Mouse (Mus musculus) cerebellum, adult 2 months (tissue): ENCODE measurements at regions not wholly inside any gene's neighbourhood (a gene's known extent, or its start where the extent isn't known, plus 50 kb on each side); places are given as distances from the start of the nearest gene placed in this dataset.

Experiments used
- CTCF ChIP-seq: fragments of 200-500 bp; IDR thresholded peaks from 2 replicates; pipeline ENCODE4 v1.5.1; 2011; ENCODE audit warnings: low read depth, mild to moderate bottlenecking, control low read depth, low read length, moderate library complexity, borderline replicate concordance; ENCODE audit not compliant: insufficient read depth
- POLR2A ChIP-seq: fragments of 200-500 bp; IDR thresholded peaks from 2 replicates; pipeline ENCODE4 v1.6.1; 2011; ENCODE audit warnings: low read length, control low read depth, borderline replicate concordance; ENCODE audit not compliant: insufficient read depth

GRCm38 (mm10) chr16:97667536-97667935 is 56.5 kb upstream of the Tmprss2 start:
- TF ChIP-seq CTCF (no peak), POLR2A (no peak)
